Mouse (Mus musculus): ENCODE results near the gene Ccnl2.

The Ccnl2 gene

DNA sequence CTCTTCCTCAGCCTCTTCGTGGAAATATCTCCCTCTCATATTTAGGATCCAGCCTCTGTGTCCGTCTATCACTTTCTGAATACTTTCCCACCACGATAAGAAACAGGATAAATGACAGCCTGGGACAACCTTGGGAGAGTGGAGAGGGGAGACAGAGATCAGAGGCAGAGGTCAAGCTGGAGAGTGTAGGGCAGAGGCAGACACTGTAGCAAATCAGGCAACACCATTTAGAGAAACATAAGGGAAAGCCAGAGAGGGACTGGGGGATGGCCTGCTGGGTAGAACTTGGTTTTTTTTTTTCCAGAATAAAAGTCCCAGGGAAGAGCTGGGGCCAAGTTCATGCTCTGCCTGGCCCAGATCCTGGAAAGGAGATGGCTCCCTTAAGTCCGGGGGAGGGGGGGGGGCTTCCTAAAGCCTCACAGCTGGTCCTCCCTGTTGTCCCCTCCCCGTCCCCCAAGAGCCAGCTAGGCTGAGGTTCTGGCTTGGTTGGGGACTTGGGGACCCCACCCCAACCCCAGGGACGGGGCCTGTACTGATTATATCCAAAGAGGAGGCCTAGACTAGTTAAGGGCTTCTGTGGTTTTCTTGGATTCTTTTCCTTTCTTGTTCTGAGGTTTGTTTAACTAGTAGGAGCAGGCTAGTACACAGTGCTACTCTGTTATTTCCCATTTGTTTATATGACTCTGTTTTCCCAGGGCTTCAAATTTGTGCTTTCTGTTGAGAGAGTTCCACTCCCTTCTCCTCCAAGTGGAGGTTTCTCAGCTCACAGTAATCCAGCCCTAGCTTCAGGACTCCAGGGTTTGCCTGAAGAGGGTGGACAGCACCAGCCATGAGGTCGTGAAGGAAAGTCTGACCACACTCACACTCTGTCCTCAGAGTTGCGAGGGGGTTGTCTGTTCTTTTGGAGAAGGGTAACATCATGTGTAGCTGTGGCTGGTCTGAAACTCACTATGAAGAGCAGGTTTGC lies 26.2 kb downstream of the Ccnl2 start:
- CTCF ChIA-PET: no interaction called here

DNA sequence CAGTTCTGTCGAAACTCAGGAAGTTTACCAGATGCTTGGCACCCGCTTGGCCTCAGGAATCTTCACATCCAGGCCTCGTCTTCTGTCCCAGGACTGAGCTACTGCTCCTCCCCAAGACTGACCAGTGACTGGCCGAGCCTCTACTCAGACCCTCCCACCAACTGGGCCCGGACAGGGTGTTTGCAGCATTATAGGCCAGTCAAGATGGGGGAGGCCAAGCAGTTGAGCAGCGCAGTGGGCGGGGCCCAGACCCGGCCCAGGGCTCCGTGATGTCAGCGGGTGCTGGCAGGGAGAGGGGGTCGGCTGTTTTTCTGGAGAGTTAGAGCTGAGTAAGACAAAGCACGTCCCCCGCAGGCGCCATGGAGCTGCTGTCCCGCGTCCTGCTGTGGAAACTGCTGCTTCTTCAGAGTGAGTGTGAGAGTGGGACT lies 27.2 kb downstream of the Ccnl2 start, which contains the start of gene Mxra8:
Mxra8 (plus strand) TSS at position 198 of the 428 bp plus-strand sequence.
- CTCF ChIA-PET: no interaction called here

GRCm38 (mm10) chr4:155840076-155841002 lies 28.1 kb downstream of the Ccnl2 start:
- CTCF ChIA-PET: interaction anchor here (1.0 kb wide), 1 partner anchor 8 kb away, joined by 3 read pairs; no protein-coding TSS in a partner anchor

DNA sequence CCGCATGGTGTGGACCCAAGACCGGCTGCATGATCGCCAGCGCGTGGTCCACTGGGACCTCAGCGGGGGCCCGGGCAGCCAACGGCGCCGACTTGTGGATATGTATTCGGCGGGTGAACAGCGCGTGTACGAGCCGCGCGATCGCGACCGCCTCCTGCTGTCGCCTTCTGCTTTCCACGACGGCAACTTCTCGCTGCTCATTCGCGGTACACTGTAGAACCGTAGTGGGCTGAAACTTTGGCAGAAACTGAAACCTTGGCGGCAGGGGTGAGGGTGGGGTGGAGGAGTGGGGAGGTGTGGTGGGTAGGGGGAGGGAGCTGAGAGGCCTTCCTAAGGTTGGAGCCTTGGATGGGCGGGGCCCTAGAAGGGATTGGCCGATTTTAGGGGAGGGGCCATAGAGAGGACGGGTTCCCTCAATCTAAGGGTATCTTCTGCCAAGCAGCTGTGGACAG lies 28.7 kb downstream of the Ccnl2 start:
- CTCF ChIA-PET: interaction anchor here (1.0 kb wide), 1 partner anchor 9 kb away, joined by 3 read pairs; no protein-coding TSS in a partner anchor

DNA sequence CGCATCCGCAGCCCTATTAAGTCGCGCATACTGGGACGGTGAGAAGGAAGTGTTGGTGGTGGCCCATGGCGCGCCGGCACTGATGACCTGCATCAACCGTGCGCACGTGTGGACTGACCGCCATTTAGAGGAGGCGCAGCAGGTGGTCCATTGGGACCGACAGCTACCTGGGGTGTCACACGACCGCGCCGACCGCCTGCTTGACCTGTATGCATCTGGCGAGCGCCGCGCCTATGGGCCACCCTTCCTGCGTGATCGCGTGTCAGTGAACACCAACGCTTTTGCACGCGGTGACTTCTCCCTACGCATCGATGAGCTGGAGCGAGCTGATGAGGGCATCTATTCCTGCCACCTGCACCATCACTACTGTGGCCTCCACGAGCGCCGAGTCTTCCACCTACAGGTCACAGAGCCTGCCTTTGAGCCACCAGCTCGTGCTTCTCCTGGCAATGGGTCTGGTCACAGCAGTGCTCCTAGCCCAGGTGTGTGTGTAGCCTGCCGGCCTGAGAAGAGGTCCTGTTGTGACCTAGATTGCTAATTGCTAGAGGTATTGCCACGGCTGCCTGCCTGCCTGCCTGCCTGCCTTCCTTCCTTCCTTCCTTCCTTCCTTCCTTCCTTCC lies 29.5 kb downstream of the Ccnl2 start:
- CTCF ChIA-PET: no interaction called here

- CTCF ChIA-PET: no interaction called here
Observed at GRCm38 (mm10) chr4:155843231-155843630, 30.9 kb downstream of the Ccnl2 start.

GRCm38 (mm10) chr4:155846871-155847578 lies 34.7 kb downstream of the Ccnl2 start, which contains the start of gene Dvl1:
Gene Dvl1 (plus strand): TSS chr4:155847402.
- CTCF ChIA-PET: interaction anchor here (1.9 kb wide), 1 partner anchor 14 kb away, joined by 5 read pairs; no protein-coding TSS in a partner anchor

DNA sequence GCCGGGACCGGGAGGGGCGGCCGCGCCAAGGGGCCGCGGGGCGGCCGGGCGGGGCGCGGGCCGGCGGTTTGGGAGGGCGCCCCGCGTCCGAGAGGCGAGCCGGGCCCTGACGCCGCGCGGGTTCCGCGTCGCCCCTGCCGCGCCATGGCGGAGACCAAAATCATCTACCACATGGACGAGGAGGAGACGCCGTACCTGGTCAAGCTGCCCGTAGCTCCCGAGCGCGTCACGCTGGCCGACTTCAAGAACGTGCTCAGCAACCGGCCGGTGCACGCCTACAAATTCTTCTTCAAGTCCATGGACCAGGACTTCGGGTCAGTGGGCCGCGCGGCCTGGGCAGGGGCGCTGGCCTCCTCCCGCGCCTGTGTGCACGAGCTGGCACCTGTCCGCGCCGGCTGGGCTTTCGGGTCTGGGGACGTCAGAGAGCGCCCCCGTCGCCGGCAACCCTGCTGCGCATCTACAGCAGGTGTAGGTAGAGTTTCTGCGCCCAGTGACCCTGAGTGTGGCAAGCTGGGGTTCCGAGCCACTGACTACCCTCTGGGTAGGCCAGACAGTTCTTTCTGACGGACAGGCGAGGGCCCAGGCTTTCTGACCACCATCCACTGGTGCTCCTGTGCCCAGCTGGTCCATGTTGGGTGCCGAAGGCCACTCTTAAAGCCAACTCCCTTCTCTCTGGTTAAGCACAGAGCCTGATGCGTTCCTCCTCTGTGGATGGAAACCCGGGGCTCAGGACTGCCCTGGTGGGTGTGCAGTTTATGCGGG lies 35.5 kb downstream of the Ccnl2 start:
- CTCF ChIA-PET: interaction anchor here (1.5 to 1.9 kb wide), 2 partner anchors 10 to 15 kb away, joined by 3 to 5 read pairs; no protein-coding TSS in a partner anchor

DNA sequence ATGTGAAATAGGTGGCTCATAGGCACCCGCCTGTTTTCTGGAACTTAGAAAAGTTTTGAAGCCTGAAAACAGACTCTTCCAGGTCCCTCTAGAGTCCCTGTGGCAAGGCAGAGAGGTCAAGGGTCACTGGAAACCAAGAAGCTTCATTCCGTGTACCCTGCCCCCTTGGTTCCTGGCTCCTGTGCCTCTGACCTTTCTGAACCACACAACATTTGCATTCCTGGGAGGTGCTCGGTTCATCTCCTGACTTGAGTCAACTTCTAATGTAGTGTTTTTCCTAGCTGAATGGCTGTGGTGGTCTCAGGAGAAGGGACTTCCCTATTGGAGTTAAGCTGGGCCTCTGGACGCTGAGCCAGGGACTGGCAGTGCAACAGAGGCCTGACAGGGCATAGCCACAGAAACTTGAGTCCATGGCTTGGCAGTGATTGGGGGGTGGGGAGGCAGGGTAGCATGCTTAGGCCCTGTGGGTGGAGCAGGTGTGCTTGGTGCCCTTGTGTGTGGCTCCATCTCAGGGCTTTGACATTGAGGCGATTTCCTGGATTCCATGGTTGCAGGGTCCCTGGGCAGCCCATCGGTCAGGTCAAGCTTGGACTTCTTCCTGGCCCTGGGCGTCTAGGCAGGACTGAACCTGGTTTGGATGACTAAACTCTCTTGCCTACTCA lies 36.3 kb downstream of the Ccnl2 start:
- CTCF ChIA-PET: interaction anchor here (1.5 kb wide), 1 partner anchor 10 kb away, joined by 3 read pairs; no protein-coding TSS in a partner anchor

DNA sequence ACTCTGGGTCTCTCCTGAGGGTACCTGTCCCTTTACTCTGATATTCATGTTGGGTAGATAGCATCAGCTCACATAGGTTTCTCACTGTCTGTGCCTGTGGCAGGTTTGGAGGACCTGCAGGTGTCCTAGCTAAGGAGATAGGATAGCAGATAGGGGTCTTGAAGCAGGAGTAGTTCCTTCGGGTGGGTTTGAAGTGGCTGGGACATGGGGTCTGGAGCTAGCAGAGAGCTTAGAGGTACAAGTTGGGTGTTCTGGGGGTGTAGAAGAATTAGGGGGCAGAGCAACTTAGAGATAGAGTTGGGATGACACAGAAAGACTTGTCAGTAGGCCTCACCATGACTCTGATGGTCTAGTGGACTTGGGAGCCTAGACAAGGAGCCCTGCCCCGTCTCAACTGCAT lies 37.1 kb downstream of the Ccnl2 start:
- CTCF ChIA-PET: interaction anchor here (1.5 kb wide), 1 partner anchor 9 kb away, joined by 3 read pairs; no protein-coding TSS in a partner anchor

DNA sequence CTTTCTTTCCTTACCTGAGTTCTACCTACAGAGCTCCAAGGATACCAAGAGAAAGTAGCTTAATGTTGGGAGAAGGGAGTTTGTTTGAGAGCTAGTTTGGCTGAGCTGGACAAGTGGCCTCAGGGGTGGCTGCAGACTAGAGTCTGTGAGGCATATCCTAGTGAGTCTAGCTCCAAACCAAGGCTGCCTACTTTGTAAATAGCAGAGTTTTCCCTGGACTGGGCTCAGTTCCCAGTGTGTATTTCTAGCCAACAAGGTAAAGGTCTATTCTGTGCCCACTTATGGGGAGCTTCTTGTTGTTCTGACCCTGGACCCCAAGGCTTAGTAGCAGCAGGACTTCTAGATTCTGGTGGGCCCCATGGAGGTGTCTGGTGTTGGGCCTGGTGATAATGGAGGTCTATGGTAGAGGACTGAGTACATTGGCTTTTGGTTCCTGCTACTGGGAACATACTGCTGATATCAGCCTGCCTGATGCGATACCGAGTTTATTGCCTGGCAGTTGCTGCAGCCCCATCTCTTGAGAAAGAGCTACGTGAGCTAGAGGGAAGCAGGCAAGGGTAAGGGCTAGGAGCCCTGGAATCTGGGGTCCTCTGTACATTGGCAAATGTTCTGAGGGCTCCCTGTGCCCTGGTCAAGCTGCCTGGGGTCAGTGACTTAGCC lies 37.6 kb downstream of the Ccnl2 start:
- CTCF ChIA-PET: no interaction called here

GRCm38 (mm10) chr4:155851368-155851767 lies 39.1 kb downstream of the Ccnl2 start:
- CTCF ChIA-PET: no interaction called here

DNA sequence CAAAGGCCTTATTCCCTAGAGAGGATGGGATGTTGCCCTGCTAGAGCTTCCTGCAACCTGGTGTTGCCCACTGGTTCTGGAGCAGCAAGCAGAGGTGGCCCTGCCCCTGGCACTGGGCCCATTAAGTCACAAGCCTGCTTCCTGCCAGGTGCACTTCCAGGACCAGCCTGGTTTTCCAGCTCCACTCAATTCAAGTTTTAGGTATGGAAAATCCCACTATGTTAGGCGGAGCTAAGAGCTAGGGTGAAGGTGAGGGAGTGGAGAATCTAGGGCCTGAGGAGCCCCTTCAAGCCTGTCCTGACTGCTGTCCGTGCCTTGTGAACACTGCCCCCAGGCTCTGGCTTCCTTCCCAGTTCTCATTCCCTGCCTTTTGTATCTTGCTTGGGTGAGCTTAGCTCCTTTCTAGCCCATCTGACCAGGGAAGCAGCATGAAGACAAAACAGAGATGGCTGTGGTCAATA lies 39.7 kb downstream of the Ccnl2 start:
- CTCF ChIA-PET: no interaction called here

DNA sequence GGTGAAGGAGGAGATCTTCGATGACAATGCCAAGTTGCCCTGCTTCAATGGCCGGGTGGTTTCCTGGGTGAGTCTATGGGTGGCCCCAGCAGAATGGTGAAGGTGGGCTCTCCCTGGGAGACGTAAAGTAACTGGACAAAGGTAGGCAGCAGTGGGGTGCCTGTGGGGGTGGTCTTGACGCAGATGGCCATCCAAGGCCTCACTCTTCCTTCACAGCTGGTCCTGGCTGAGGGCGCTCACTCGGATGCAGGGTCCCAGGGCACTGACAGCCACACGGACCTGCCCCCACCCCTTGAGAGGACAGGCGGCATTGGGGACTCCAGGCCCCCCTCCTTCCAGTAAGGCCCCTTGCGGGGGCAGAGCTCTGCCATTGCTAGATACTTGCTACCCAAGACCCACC lies 41.1 kb downstream of the Ccnl2 start:
- CTCF ChIA-PET: no interaction called here

DNA sequence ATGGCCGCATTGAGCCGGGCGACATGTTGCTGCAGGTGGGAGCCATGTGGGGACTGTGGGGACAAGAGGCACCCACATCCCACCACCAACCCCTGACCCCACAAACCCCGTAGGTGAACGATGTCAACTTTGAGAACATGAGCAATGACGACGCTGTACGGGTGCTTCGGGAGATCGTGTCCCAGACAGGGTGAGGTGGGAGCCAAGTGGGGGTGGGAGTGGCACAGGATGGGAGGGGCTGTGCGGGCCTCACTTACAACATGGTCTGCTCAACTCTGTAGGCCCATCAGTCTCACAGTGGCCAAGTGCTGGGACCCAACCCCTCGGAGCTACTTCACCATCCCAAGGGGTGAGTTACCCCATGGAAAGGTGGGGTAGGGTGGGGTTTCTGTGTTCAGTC lies 42.7 kb downstream of the Ccnl2 start:
- CTCF ChIA-PET: no interaction called here

DNA sequence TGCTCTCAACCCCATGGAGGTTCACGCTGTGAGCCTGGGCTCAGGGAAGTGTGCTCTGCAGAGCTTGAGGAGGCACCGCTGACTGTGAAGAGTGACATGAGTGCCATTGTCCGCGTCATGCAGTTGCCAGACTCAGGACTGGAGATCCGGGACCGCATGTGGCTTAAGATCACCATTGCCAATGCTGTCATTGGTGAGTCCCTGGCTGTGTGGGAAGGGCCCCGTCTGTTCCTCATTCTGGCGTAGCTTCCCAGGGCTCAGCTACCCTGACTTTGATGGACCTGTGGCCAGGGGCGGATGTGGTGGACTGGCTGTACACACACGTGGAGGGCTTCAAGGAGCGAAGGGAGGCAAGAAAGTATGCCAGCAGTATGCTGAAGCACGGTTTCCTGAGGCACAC lies 43.8 kb downstream of the Ccnl2 start:
- CTCF ChIA-PET: interaction anchor here (0.6 kb wide), 1 partner anchor 49 kb away, joined by 4 read pairs; no protein-coding TSS in a partner anchor

- CTCF ChIA-PET: no interaction called here
Observed at GRCm38 (mm10) chr4:155856881-155857280, 44.6 kb downstream of the Ccnl2 start.

DNA sequence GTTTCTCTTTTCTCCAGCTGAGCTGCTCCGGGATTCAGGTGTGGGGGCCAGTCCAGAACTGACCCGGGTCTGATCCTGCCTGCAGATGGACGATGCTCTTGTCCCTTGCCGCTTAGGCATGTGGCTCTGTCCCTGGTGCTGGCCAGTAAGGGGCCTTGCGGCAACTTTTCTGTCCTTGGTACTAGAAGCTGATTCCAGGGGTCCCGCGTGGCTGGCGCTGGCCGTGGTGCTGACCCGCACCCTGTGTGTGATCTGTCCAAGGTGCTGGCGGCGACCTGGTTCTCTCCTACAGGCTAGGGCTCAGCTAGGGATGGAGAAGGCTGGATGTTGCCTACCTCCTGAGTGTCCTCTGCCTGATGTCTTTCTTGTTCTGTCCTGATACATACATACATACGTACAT lies 47.0 kb downstream of the Ccnl2 start:
- CTCF ChIA-PET: no interaction called here

GRCm38 (mm10) chr4:155861787-155862186 lies 49.5 kb downstream of the Ccnl2 start:
- CTCF ChIA-PET: no interaction called here
